In the genomic region with DNA sequence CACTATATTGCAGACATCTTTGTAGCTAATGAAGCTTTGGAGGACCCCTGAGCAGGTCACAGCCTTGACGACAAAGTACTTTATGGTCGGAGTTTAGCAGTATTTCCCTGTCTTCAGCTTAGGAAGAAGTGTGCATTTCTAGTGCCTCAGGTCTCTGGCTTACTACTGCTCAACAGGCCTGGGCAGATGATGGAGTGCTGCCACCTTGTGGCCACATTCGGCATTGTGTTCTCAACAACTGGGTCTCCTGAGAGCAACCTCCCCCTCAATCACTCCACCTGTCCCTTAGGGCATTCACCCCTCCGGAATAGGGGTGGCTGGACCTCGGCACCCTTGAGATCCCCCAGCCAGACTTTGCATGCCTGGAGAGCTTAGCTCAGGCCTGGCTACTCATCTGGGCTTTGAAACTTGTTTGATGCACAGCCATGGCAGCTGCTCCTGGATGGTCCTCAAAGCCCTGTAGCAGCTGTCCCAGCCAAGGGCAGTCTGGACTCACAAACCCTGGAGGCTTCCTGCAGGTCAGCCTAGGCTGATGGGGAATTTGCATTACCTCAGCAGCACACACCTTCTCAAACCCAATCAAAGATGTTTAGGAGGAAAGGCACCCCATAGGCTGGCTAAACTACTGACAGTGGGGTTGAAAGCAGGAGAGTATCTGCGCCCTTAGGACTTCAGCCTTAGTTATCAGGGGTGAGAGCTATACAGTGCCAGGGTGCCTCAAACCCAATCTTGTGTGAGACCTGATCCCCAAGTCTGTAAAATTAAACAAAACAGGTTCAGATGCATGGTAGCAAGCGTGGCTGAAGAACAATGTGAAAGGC, we compare ENCODE assay signal across 1 mouse cellular context.
A peak's percentile ranks its signal among the peaks of the same experiment; 100 is the strongest.
TF ChIP-seq lines count a peak whose summit lies in the region.

No protein-coding gene starts in this region.

TF ChIP-seq in CH12.LX, 34 proteins besides CTCF, POLR2A, EP300 and RAD21 (continued from another document):
- TF ChIP-seq TCF12 (IDR thresholded peaks at IDR 0.05; ENCODE audit: low read depth, low read length) (no peak), NRF1 (IDR thresholded peaks at IDR 0.05; ENCODE audit: low read depth, low read length) (no peak), ZNF384 (IDR thresholded peaks at IDR 0.05; ENCODE audit: low read depth, low read length) (no peak), CHD1 (IDR thresholded peaks at IDR 0.05; ENCODE audit: low read depth, low read length) (no peak), KAT2A (IDR thresholded peaks at IDR 0.05; ENCODE audit: insufficient replicate concordance, low read length) (no peak), E2F4 (IDR thresholded peaks at IDR 0.05; ENCODE audit: insufficient replicate concordance, low read depth, low read length) (no peak), ELF1 (IDR thresholded peaks at IDR 0.05; ENCODE audit: low read depth, low read length) (no peak), ZKSCAN1 (IDR thresholded peaks at IDR 0.05; ENCODE audit: borderline replicate concordance, low read depth, low read length) (no peak), GABPA (IDR thresholded peaks at IDR 0.05; ENCODE audit: insufficient replicate concordance, low read depth, low read length) (no peak), MYC (IDR thresholded peaks at IDR 0.05; ENCODE audit: low read depth, low read length) (0 out of 2 replicates have a peak, but pooled peaks have one; percentile 25), BHLHE40 (IDR thresholded peaks at IDR 0.05; ENCODE audit: low read depth, low read length) (no peak), SMC3 (IDR thresholded peaks at IDR 0.05; ENCODE audit: low read depth, low read length) (peak; percentile 90), UBTF (IDR thresholded peaks at IDR 0.05; ENCODE audit: low read depth, low read length) (no peak)
